Comparison of ENCODE assay signal across 16 mouse cellular contexts in genomic region chr11:27096615-27097014, GRCm38 (mm10).
A peak's percentile ranks its signal among the peaks of the same experiment; 100 is the strongest.
DNase-seq lines count a peak whose midpoint lies in the region; TF ChIP-seq lines count a peak whose summit lies in the region.
"Had no signal": no experiment of that assay in that cellular context is flagged by ENCODE, and none has a peak within 500 bp of the region (broad histone marks: within the 10 kb centered on the region; RNA-seq: fewer than 3 reads in every experiment).

No protein-coding gene starts in this region.

- peak overlapping the region; percentile 34; the same call in 1 of the 2 replicates for H3K4me2 ChIP-seq in CH12.LX (ENCODE audit: insufficient read depth, low read depth, poor library complexity, severe bottlenecking)

- H3K79me2 ChIP-seq in CH12.LX (replicated peaks; ENCODE audit: control insufficient read depth, extremely low read depth, insufficient read depth, poor library complexity, severe bottlenecking), result no peaks in the 10 kb centered on the region

- no peak overlapping the region for H3K4me3 ChIP-seq in CH12.LX (replicated peaks in 1 of 3; ENCODE audit: low read depth in 2 of 3, low read length in 2 of 3, poor library complexity in 1 of 3)

- no peak for TF ChIP-seq CTCF in CH12.LX (conservative IDR thresholded peaks at IDR 0.05 in 1 of 2, IDR thresholded peaks at IDR 0.05 in 1 of 2; ENCODE audit: low read depth in 2 of 2, low read length in 2 of 2)

- no peak overlapping the region for H3K9ac ChIP-seq in CH12.LX (ENCODE audit: insufficient read depth, low read depth)

- peak; percentile 82 for DNase-seq in CH12.LX (ENCODE audit: extremely low read depth)
- no peak for DNase-seq in left cerebral cortex, adult 11 months (ENCODE audit: low spot score)
- DNase-seq: adrenal gland, adult 2 months; adrenal gland, adult 8-10 months; adrenal gland, postnatal 10 days; adrenal gland, postnatal 14 days; adrenal gland, postnatal 25 days; adrenal gland, postnatal 36 days; B cell, adult 2 months; cerebellum, adult 11 months; cerebellum, adult 11-12 months; cerebellum, adult 18-20 months; cerebellum, adult 2 months; cerebellum, adult 8-10 months had no signal

- peaks cover 19 to 69% of the 10 kb centered on the region in 2 experiments; a peak in 3 of 4 replicates for H3K4me1 ChIP-seq in CH12.LX (ENCODE audit: control insufficient read depth in 1 of 2, insufficient read depth in 2 of 2)

- no peaks in the 10 kb centered on the region for H3K27me3 ChIP-seq in CH12.LX (replicated peaks)
- H3K27me3 ChIP-seq: Patski had no signal

- no peak overlapping the region for H3K27ac ChIP-seq in CH12.LX (ENCODE audit: insufficient read depth, low read depth)

- in situ Hi-C loops in CH12.LX (cut with MboI; ENCODE audit: low pct_ligation_motif_present, low pct_unique_long_range_greater_than_20kb, low sequenced_read_pairs), result no loop called here

- peak; percentile 94 for TF ChIP-seq EP300 in CH12.LX (IDR thresholded peaks at IDR 0.05; ENCODE audit: low read length)

- no peaks in the 10 kb centered on the region for H3K36me3 ChIP-seq in CH12.LX (replicated peaks in 1 of 2; ENCODE audit: control insufficient read depth in 1 of 2, insufficient read depth in 1 of 2, low read length in 1 of 2)
- H3K36me3 ChIP-seq: G1E had no signal

- dilution Hi-C loops in CH12.LX (cut with MboI; ENCODE audit: extremely low pct_ligation_motif_present, extremely low pct_unique_long_range_greater_than_20kb, low sequenced_read_pairs), result no loop called here

- TF ChIP-seq POLR2A in CH12.LX (IDR thresholded peaks at IDR 0.05; ENCODE audit: low read depth, low read length), result no peak

- peaks cover 9% of the 10 kb centered on the region for H3K9me3 ChIP-seq in CH12.LX (replicated peaks; ENCODE audit: low read length)
- H3K9me3 ChIP-seq: G1E had no signal

- TF ChIP-seq RAD21 in CH12.LX (IDR thresholded peaks at IDR 0.05; ENCODE audit: low read depth, low read length), result no peak; the same call in 1 of the 2 replicates

TF ChIP-seq in CH12.LX, 34 proteins besides CTCF, POLR2A, EP300 and RAD21:
- TF ChIP-seq SMC3 (IDR thresholded peaks at IDR 0.05; ENCODE audit: low read depth, low read length), result no peak; the same call in 1 of the 2 replicates
- peak; percentile 89 for TF ChIP-seq MAFK (IDR thresholded peaks at IDR 0.05; ENCODE audit: insufficient replicate concordance, low read length)
- 0 out of 2 replicates have a peak, but pooled peaks have one; percentile 73 for TF ChIP-seq RCOR1 (conservative IDR thresholded peaks at IDR 0.05; ENCODE audit: low read depth, low read length)
- TF ChIP-seq USF1 (IDR thresholded peaks at IDR 0.05; ENCODE audit: low read depth, low read length), result peak; percentile 17; the same call in 1 of the 2 replicates
- TF ChIP-seq IRF4 (IDR thresholded peaks at IDR 0.05; ENCODE audit: low read depth, low read length), result peak; percentile 82
- TF ChIP-seq ETS1 (conservative IDR thresholded peaks at IDR 0.05; ENCODE audit: low read depth, low read length), result peak; percentile 87
- TF ChIP-seq ELF1 (IDR thresholded peaks at IDR 0.05; ENCODE audit: low read depth, low read length), result no peak; the same call in 1 of the 2 replicates
- peak; percentile 54 for TF ChIP-seq JUN (IDR thresholded peaks at IDR 0.05; ENCODE audit: insufficient read depth, low read depth, low read length)
- TF ChIP-seq CHD2 (IDR thresholded peaks at IDR 0.05; ENCODE audit: low read length), result no peak
- TF ChIP-seq MEF2A (IDR thresholded peaks at IDR 0.05; ENCODE audit: borderline replicate concordance, low read depth, low read length), result peak; percentile 81; the same call in 1 of the 2 replicates
- no peak for TF ChIP-seq SIN3A (IDR thresholded peaks at IDR 0.05; ENCODE audit: low read length)
- no peak for TF ChIP-seq USF2 (conservative IDR thresholded peaks at IDR 0.05; ENCODE audit: low read depth, low read length)
- no peak for TF ChIP-seq MYC (IDR thresholded peaks at IDR 0.05; ENCODE audit: low read depth, low read length)
- TF ChIP-seq JUND (conservative IDR thresholded peaks at IDR 0.05; ENCODE audit: low read depth, low read length), result peak; percentile 69
- peak; percentile 88 for TF ChIP-seq ZKSCAN1 (IDR thresholded peaks at IDR 0.05; ENCODE audit: borderline replicate concordance, low read depth, low read length)
- peak; percentile 85 for TF ChIP-seq TCF12 (IDR thresholded peaks at IDR 0.05; ENCODE audit: low read depth, low read length)
- no peak for TF ChIP-seq NRF1 (IDR thresholded peaks at IDR 0.05; ENCODE audit: low read depth, low read length)
- peak; percentile 89 for TF ChIP-seq BHLHE40 (IDR thresholded peaks at IDR 0.05; ENCODE audit: low read depth, low read length)
